Mouse (Mus musculus): Measurements from ENCODE around the gene Intu. TPM values are rescaled to one million over a fixed set of nuclear protein-coding genes. Genes with fewer than 3 reads are reported as not detected.

Intu gene
- polyA plus RNA-seq, 1 experiment from 2014 or later, result 1.0 TPM

GRCm38 (mm10) chr3:40678856-40679255, 147.8 kb downstream of the Intu start:
- Histone ChIP-seq H3K9me3 (ENCODE audit: control insufficient read depth, low read length) (no peaks in the 10 kb centered on the region), H3K36me3 (ENCODE audit: control insufficient read depth, insufficient read depth, low read length) (no peaks in the 10 kb centered on the region), H3K9ac (ENCODE audit: low read length) (no peak overlapping the region), H3K4me2 (replicated peaks; ENCODE audit: low read depth) (no peak overlapping the region), H3K4me3 (ENCODE audit: low read depth, low read length) (no peak overlapping the region), H3K4me1 (replicated peaks; ENCODE audit: control insufficient read depth, insufficient read depth) (no peaks in the 10 kb centered on the region), H3K27ac (replicated peaks) (no peak overlapping the region), H3K27me3 (ENCODE audit: control insufficient read depth, insufficient read depth, low read length) (no peaks in the 10 kb centered on the region)
- DNase-seq (ENCODE audit: low spot score), result no peak
- ATAC-seq (ENCODE audit: low FRiP score, low TSS enrichment), result no peak
- 89% methylated on average over 1 of the region's 1 CpGs for WGBS
- TF ChIP-seq EP300 (optimal IDR thresholded peaks at IDR 0.05) (no peak), CTCF (IDR thresholded peaks at IDR 0.05; ENCODE audit: low read depth) (no peak)

DNA sequence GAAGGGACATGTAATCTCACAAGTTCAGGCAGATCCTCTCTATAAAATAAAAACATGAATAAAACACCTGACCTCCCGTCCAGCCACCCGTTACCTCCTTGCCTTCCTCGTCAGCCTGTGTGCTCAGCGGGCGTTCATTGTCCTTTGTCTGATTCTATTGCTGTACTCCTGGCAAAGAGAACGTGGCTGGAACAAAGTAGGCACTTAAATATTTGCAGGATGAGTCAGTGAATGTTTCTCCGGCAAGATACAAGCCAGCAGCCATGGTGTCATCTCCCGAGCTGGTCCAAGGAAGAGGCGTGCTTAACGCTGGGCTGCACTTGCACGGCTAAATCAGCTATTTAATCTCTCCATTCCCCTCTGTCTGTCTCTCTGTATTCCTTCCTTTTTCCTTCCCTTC, 151.3 kb downstream of the Intu start:
- H3K9ac ChIP-seq (ENCODE audit: low read length), result no peak overlapping the region
- no peak overlapping the region for H3K4me3 ChIP-seq (ENCODE audit: low read depth, low read length)
- H3K36me3 ChIP-seq (ENCODE audit: control insufficient read depth, insufficient read depth, low read length), result no peaks in the 10 kb centered on the region
- no peaks in the 10 kb centered on the region for H3K9me3 ChIP-seq (ENCODE audit: control insufficient read depth, low read length)
- no peaks in the 10 kb centered on the region for H3K4me1 ChIP-seq (replicated peaks; ENCODE audit: control insufficient read depth, insufficient read depth)
- no peak overlapping the region; the same call in 1 of the 2 replicates for H3K27ac ChIP-seq (replicated peaks)
- no peaks in the 10 kb centered on the region for H3K27me3 ChIP-seq (ENCODE audit: control insufficient read depth, insufficient read depth, low read length)
- DNase-seq (ENCODE audit: low spot score) (no peak), ATAC-seq (ENCODE audit: low FRiP score, low TSS enrichment) (peak; percentile 47; the same call in 1 of the 2 replicates)
- 47% methylated on average over 11 of the region's 11 CpGs for WGBS
- H3K4me2 ChIP-seq (replicated peaks; ENCODE audit: low read depth), result 0 out of 2 replicates have a peak overlapping the region, but pooled peaks have one; percentile 8
- TF ChIP-seq CTCF (IDR thresholded peaks at IDR 0.05; ENCODE audit: low read depth) (no peak), EP300 (optimal IDR thresholded peaks at IDR 0.05) (no peak)

DNA sequence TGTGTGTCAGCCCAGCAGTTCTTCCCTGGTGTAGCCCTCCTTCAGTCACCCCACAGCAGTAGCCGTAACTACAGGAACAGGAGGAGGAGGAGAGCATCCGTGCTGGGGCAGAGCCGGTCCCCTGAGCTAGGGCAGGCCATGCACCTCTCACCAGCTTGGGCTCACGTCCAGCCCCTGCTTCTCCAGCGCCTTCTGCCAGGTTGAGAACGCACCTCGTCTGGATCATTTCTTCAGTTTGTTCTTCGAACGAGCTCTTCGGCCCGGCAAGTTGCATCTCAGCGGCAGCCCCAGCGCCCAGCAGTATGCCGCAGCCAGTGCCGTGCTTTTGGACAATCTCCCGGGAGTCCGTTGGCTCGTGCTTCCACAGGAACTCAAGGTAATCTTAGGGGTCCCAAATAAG, 152.1 kb downstream of the Intu start:
- WGBS, result 92% methylated on average over 18 of the region's 18 CpGs

DNA sequence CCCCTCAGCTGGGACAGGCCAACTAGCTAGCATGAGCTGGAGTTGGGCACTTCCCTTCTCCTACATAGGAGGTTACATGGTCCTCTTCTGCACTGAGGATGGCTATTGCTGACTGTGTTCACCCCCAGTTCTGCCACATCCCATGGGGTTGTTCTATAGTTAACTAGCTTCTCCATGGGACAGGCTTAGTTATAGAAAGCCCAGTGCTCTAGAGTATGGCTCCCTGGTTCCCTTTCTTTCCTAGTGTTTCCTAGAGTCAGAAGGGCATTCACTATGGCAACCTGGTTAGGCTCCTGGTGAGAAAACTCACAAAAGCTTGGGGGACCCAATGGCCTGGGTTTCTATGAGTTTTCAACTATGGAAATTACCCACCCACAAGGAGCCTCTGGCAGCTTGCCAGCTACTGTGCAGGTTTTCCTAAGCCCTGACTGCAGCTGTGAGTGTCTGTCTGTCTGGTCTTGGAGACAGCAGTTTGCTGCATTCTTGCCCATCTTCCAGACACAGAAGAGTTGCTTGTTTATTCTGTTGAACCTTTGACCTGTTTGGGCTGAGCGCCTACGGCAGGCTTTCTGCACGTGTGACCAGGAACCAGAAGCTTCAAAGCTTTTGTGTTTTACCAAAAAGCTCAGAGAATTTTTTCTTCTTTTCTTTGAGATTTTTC, 154.9 kb downstream of the Intu start:
- no peaks in the 10 kb centered on the region for H3K4me1 ChIP-seq (replicated peaks; ENCODE audit: control insufficient read depth, insufficient read depth)
- WGBS, result 15% methylated on average over 3 of the region's 3 CpGs
- no peak overlapping the region for H3K4me3 ChIP-seq (ENCODE audit: low read depth, low read length)
- H3K9ac ChIP-seq (ENCODE audit: low read length), result no peak overlapping the region
- H3K4me2 ChIP-seq (replicated peaks; ENCODE audit: low read depth), result no peak overlapping the region
- H3K9me3 ChIP-seq (ENCODE audit: control insufficient read depth, low read length), result no peaks in the 10 kb centered on the region
- ATAC-seq (ENCODE audit: low FRiP score, low TSS enrichment), result no peak
- no peak for TF ChIP-seq EP300 (optimal IDR thresholded peaks at IDR 0.05)
- no peak for TF ChIP-seq CTCF (IDR thresholded peaks at IDR 0.05; ENCODE audit: low read depth)
- H3K27me3 ChIP-seq (ENCODE audit: control insufficient read depth, insufficient read depth, low read length), result no peaks in the 10 kb centered on the region
- no peak for DNase-seq (ENCODE audit: low spot score)
- no peak overlapping the region for H3K27ac ChIP-seq (replicated peaks)
- no peaks in the 10 kb centered on the region for H3K36me3 ChIP-seq (ENCODE audit: control insufficient read depth, insufficient read depth, low read length)

More for the DNA sequence above, 152.1 kb downstream of the Intu start:
- H3K4me3 ChIP-seq (ENCODE audit: low read depth, low read length), result no peak overlapping the region
- DNase-seq (ENCODE audit: low spot score) (no peak), ATAC-seq (ENCODE audit: low FRiP score, low TSS enrichment) (no peak)
- no peaks in the 10 kb centered on the region for H3K27me3 ChIP-seq (ENCODE audit: control insufficient read depth, insufficient read depth, low read length)
- no peak overlapping the region for H3K4me2 ChIP-seq (replicated peaks; ENCODE audit: low read depth)
- H3K36me3 ChIP-seq (ENCODE audit: control insufficient read depth, insufficient read depth, low read length), result no peaks in the 10 kb centered on the region
- no peaks in the 10 kb centered on the region for H3K4me1 ChIP-seq (replicated peaks; ENCODE audit: control insufficient read depth, insufficient read depth)
- no peaks in the 10 kb centered on the region for H3K9me3 ChIP-seq (ENCODE audit: control insufficient read depth, low read length)
- no peak overlapping the region for H3K27ac ChIP-seq (replicated peaks)
- no peak overlapping the region for H3K9ac ChIP-seq (ENCODE audit: low read length)
- TF ChIP-seq CTCF (IDR thresholded peaks at IDR 0.05; ENCODE audit: low read depth) (no peak), EP300 (optimal IDR thresholded peaks at IDR 0.05) (no peak)

DNA sequence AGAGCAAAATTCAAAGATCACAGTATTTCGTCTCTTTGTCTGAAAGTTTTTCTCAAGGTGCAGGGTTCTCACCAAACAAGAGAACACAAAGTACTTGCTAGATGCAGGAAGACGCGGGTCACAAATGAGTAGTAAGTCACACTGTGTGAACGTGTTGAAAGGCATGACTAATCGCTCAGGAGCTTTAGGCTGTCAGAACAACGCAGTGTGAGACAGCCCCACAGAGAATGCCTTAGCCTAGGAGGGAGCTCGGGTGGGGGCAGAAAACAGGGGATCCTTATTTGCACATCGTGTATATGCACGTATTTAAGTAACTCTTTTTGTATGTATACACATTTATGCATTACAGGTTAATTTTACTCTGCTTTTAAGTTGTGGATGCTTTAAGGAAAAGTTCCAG, 155.8 kb downstream of the Intu start:
- Histone ChIP-seq H3K4me2 (replicated peaks; ENCODE audit: low read depth) (no peak overlapping the region), H3K27ac (replicated peaks) (no peak overlapping the region), H3K4me3 (ENCODE audit: low read depth, low read length) (no peak overlapping the region), H3K4me1 (replicated peaks; ENCODE audit: control insufficient read depth, insufficient read depth) (no peaks in the 10 kb centered on the region), H3K27me3 (ENCODE audit: control insufficient read depth, insufficient read depth, low read length) (no peaks in the 10 kb centered on the region), H3K36me3 (ENCODE audit: control insufficient read depth, insufficient read depth, low read length) (no peaks in the 10 kb centered on the region), H3K9me3 (ENCODE audit: control insufficient read depth, low read length) (no peaks in the 10 kb centered on the region), H3K9ac (ENCODE audit: low read length) (no peak overlapping the region)
- TF ChIP-seq EP300 (optimal IDR thresholded peaks at IDR 0.05) (no peak), CTCF (IDR thresholded peaks at IDR 0.05; ENCODE audit: low read depth) (no peak)
- ATAC-seq (ENCODE audit: low FRiP score, low TSS enrichment) (no peak), DNase-seq (ENCODE audit: low spot score) (no peak)
- 52% methylated on average over 9 of the region's 9 CpGs for WGBS

DNA sequence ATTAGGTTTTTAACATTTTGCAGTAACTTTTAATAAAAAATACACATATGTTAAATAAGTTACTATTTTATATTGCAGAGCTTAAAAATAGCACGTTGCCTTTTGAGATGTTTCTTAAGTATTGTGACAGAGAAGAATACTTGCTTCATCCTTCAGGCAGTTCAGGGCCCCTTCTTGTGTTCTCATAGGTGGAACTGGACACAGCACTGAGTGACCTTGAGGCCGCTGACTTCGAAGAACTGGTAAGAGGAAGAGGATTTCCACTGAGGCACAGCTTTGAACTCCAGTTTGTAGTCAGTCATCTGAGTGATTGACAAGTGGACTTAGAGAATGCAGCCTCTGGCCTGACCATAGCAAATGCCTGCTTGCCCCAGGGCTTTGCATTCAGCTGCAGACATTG, 156.5 kb downstream of the Intu start:
- H3K27ac ChIP-seq (replicated peaks), result no peak overlapping the region
- no peak for ATAC-seq (ENCODE audit: low FRiP score, low TSS enrichment)
- WGBS, result 68% methylated on average over 3 of the region's 3 CpGs

More for the DNA sequence above, 156.5 kb downstream of the Intu start:
- no peak for DNase-seq (ENCODE audit: low spot score)
- H3K9ac ChIP-seq (ENCODE audit: low read length), result no peak overlapping the region
- H3K9me3 ChIP-seq (ENCODE audit: control insufficient read depth, low read length), result no peaks in the 10 kb centered on the region
- no peaks in the 10 kb centered on the region for H3K27me3 ChIP-seq (ENCODE audit: control insufficient read depth, insufficient read depth, low read length)
- TF ChIP-seq CTCF (IDR thresholded peaks at IDR 0.05; ENCODE audit: low read depth) (no peak), EP300 (optimal IDR thresholded peaks at IDR 0.05) (no peak)
- no peak overlapping the region for H3K4me2 ChIP-seq (replicated peaks; ENCODE audit: low read depth)
- H3K4me3 ChIP-seq (ENCODE audit: low read depth, low read length), result no peak overlapping the region
- no peaks in the 10 kb centered on the region for H3K36me3 ChIP-seq (ENCODE audit: control insufficient read depth, insufficient read depth, low read length)
- no peaks in the 10 kb centered on the region for H3K4me1 ChIP-seq (replicated peaks; ENCODE audit: control insufficient read depth, insufficient read depth)
